Mouse (Mus musculus): Measurements from ENCODE around the gene Olfr1535.

- peak; percentile 58; the same call in 1 of the 2 replicates for TF ChIP-seq POLR2A (IDR thresholded peaks at IDR 0.05; ENCODE audit: extremely low read depth, insufficient read depth, low read length)
- no peak for TF ChIP-seq CTCF (IDR thresholded peaks at IDR 0.05; ENCODE audit: extremely low read depth, insufficient read depth, low read length)
These were observed 53.5 kb downstream of the Olfr1535 start for GRCm38 (mm10) chr13:21506221-21506649.
